Mouse (Mus musculus) liver, adult 2 months (tissue): ENCODE measurements around the gene Abcc6.
A peak's percentile ranks its signal among the peaks of the same experiment; 100 is the strongest.

Experiments
- CTCF ChIP-seq: fragments of 200-500 bp; IDR thresholded peaks from 2 replicates; pipeline ENCODE4 v1.5.1; 2011; ENCODE audit warnings: low read depth, low read length, control low read depth
- POLR2A ChIP-seq: fragments of 200-500 bp; IDR thresholded peaks from 2 replicates; pipeline ENCODE4 v1.6.1; 2011; ENCODE audit warnings: low read length, control low read depth; ENCODE audit not compliant: insufficient read depth; ENCODE audit errors: extremely low read depth

DNA sequence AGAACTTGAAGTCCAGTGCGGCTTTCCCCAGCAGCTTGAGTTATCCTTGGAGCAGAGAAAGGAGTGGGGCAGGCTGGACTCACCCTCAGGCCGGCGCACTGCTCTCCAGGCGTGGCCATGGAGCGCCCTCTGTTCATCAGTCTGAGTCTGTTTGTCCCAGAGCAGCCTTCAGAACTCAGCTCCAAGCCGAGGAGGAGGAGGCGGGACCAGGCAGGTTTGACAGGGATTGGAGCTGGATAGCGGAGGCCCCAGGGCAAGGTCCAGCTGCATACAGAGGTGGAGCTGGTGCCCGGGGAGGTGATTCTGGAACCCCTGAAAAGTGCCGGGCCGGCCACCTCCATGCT is at the start of gene Abcc6:
- TF ChIP-seq CTCF (no peak), POLR2A (peak; percentile 85)
